In the genomic region with DNA sequence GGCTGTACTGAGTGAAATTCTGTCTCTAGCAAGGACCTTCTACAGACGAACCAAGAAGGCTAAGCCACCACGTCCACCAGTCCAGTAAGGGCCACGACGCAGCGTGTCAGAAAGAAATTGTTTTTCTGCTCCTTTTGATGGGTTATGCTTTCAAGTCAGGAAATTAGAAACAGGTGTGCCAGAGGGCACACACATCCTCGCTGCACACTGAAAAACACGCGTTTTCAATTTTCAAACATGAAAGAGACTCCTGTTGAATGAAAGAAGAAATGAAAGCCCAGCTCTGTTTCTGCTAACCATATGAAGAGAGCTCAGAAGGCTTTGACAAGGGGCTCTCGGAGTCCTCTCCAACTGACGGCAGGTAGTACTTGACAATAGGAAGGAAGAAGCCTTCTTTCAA, we compare ENCODE assay signal across 12 mouse cellular contexts.
DNase-seq lines count a peak whose midpoint lies in the region; ATAC-seq lines count a peak whose summit lies in the region.
"Had no signal": no experiment of that assay in that cellular context is flagged by ENCODE, and none has a peak within 500 bp of the region (broad histone marks: within the 10 kb centered on the region; RNA-seq: fewer than 3 reads in every experiment).

No protein-coding gene starts in this region.

- DNase-seq in CD4-positive, CD25-positive, alpha-beta regulatory T cell, adult 2 months (ENCODE audit: low read depth, low spot score) = peak; percentile 23
- peak; percentile 16 to 18 for DNase-seq in CD8-positive naive resting alpha-beta T cell, adult 2 months (ENCODE audit: low read depth in 2 of 2, low spot score in 2 of 2)
- DNase-seq in layer of hippocampus, postnatal 10 days (ENCODE audit: low spot score in 2 of 2) = no peak
- DNase-seq in cerebellum, adult 11 months = no peak
- DNase-seq in right cerebral cortex, adult 2 months (ENCODE audit: low spot score in 2 of 2) = no peak
- DNase-seq: kidney, postnatal 14 days; liver, embryonic 13.5 days; lung, postnatal 36 days had no signal

- ATAC-seq in embryonic facial prominence, embryonic 13.5 days (ENCODE audit: insufficient number of reproducible peaks, insufficient read depth, low FRiP score, low TSS enrichment, low read depth) = no peak
- no peak for ATAC-seq in limb, embryonic 15.5 days (ENCODE audit: insufficient number of reproducible peaks, low FRiP score, low TSS enrichment, low read depth)
- no peak for ATAC-seq in kidney, embryonic 16.5 days (ENCODE audit: low FRiP score, low TSS enrichment)

- 18% methylated on average over 10 of the region's 10 CpGs for WGBS in embryonic facial prominence, embryonic 13.5 days
- 22% methylated on average over 10 of the region's 10 CpGs for WGBS in limb, embryonic 15.5 days
- WGBS in kidney, embryonic 16.5 days = 83% methylated on average over 10 of the region's 10 CpGs

- H3K9ac ChIP-seq in embryonic facial prominence, embryonic 13.5 days = no peak overlapping the region
- no peak overlapping the region for H3K9ac ChIP-seq in limb, embryonic 15.5 days
- H3K9ac ChIP-seq in kidney, embryonic 16.5 days (replicated peaks; ENCODE audit: low read length) = no peak overlapping the region
- H3K9ac ChIP-seq: hindbrain, embryonic 15.5 days; liver, embryonic 13.5 days had no signal

- H3K4me2 ChIP-seq in embryonic facial prominence, embryonic 13.5 days = peak overlapping the region; percentile 12; the same call in 1 of the 2 replicates
- H3K4me2 ChIP-seq in limb, embryonic 15.5 days = no peak overlapping the region
- H3K4me2 ChIP-seq in kidney, embryonic 16.5 days (replicated peaks; ENCODE audit: low read depth, low read length) = no peak overlapping the region
- H3K4me2 ChIP-seq: hindbrain, embryonic 15.5 days; liver, embryonic 13.5 days had no signal

- H3K27me3 ChIP-seq in embryonic facial prominence, embryonic 13.5 days = no peaks in the 10 kb centered on the region
- H3K27me3 ChIP-seq in limb, embryonic 15.5 days = no peaks in the 10 kb centered on the region
- no peaks in the 10 kb centered on the region for H3K27me3 ChIP-seq in kidney, embryonic 16.5 days (ENCODE audit: insufficient read depth, low read length)
- H3K27me3 ChIP-seq: hindbrain, embryonic 15.5 days; liver, embryonic 13.5 days had no signal

- H3K36me3 ChIP-seq in embryonic facial prominence, embryonic 13.5 days = no peaks in the 10 kb centered on the region
- H3K36me3 ChIP-seq in limb, embryonic 15.5 days = no peaks in the 10 kb centered on the region
- H3K36me3 ChIP-seq in kidney, embryonic 16.5 days (ENCODE audit: insufficient read depth, low read length) = no peaks in the 10 kb centered on the region
- H3K36me3 ChIP-seq: hindbrain, embryonic 15.5 days; liver, embryonic 13.5 days had no signal

- H3K27ac ChIP-seq in embryonic facial prominence, embryonic 13.5 days = peak overlapping the region; percentile 67
- peak overlapping the region; percentile 71 for H3K27ac ChIP-seq in limb, embryonic 15.5 days
- H3K27ac ChIP-seq in kidney, embryonic 16.5 days (ENCODE audit: low read length) = no peak overlapping the region
- H3K27ac ChIP-seq: hindbrain, embryonic 15.5 days; liver, embryonic 13.5 days had no signal

- H3K4me3 ChIP-seq in embryonic facial prominence, embryonic 13.5 days = no peak overlapping the region
- no peak overlapping the region for H3K4me3 ChIP-seq in limb, embryonic 15.5 days
- no peak overlapping the region for H3K4me3 ChIP-seq in kidney, embryonic 16.5 days (ENCODE audit: low read length)
- H3K4me3 ChIP-seq: hindbrain, embryonic 15.5 days; liver, embryonic 13.5 days had no signal

- H3K4me1 ChIP-seq in embryonic facial prominence, embryonic 13.5 days = peaks cover 25% of the 10 kb centered on the region
- no peaks in the 10 kb centered on the region for H3K4me1 ChIP-seq in limb, embryonic 15.5 days
- no peaks in the 10 kb centered on the region for H3K4me1 ChIP-seq in kidney, embryonic 16.5 days (ENCODE audit: insufficient read depth, low read length)
- H3K4me1 ChIP-seq: hindbrain, embryonic 15.5 days; liver, embryonic 13.5 days had no signal

- H3K9me3 ChIP-seq in embryonic facial prominence, embryonic 13.5 days = no peaks in the 10 kb centered on the region
- no peaks in the 10 kb centered on the region for H3K9me3 ChIP-seq in limb, embryonic 15.5 days
- no peaks in the 10 kb centered on the region for H3K9me3 ChIP-seq in kidney, embryonic 16.5 days (ENCODE audit: low read length)
- H3K9me3 ChIP-seq: hindbrain, embryonic 15.5 days; liver, embryonic 13.5 days had no signal

Comparison
In these comparisons a context has a peak if more than half of its experiments do, and no peak if none do; other contexts are left out.
1. DNase-seq: peak in CD4-positive, CD25-positive, alpha-beta regulatory T cell, adult 2 months (single experiment) and CD8-positive naive resting alpha-beta T cell, adult 2 months (2 of 2); none in layer of hippocampus, postnatal 10 days (0 of 2), cerebellum, adult 11 months (single experiment) and right cerebral cortex, adult 2 months (0 of 2).